Mouse (Mus musculus) thymus, postnatal 36 days (tissue): ENCODE measurements around the gene Amigo1.

Experiments used
- DNase-seq, 2 experiments: peaks; one replicate each; pipeline ENCODE4 v3.0.0; 2022; ENCODE audit warnings: mixed read lengths in 2 of 2

Amigo1 gene

DNA sequence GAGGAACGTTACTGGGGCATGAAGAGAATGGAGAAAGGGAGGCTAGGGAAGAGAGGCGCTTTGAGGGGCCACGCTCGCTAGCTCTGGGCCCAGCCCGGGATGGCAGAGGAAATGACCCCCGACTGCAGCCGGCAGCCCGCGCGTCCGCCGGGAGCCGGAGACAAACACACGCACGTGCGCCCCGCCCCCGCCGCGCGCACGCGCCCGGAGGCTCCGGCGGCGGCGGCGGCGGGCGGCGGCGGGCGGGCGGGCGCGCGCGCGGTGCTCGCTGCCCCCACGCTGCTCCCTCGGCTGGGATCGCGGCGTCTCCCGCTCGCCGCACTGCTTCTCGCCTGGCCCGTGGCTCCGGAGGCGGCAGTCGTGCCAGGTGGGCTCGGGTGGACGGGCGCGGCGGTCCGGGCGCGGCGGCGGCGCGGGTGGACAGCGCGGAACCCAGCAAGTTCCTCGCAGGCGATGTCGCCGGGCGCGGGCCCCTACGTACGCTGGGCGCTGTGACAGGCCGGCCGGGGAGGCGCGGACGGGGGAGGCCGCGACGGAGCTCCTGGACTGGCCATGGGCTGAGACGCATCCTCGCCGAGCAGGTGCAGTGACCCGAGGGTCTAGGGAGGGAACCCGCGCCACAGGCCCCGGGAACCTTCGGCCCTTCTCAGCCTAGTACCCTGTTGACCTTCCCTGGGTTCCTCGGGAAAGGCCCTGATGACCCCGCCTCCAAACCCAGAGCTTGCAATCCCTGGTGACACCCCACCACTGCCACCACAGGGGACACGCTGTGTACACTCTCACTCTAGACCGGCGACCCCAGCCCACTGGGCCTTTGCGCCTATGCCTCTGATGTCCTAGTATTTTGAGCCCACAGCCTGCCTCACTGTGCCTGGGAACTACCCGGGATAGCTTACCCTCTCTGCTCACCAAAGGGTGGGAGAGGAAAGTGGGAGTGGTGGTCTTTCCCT, at the start of gene Amigo1:
Amigo1 (plus strand) TSS at position 238 of the 950 bp plus-strand sequence.
- DNase-seq: peak; percentile 57 to 67

DNA sequence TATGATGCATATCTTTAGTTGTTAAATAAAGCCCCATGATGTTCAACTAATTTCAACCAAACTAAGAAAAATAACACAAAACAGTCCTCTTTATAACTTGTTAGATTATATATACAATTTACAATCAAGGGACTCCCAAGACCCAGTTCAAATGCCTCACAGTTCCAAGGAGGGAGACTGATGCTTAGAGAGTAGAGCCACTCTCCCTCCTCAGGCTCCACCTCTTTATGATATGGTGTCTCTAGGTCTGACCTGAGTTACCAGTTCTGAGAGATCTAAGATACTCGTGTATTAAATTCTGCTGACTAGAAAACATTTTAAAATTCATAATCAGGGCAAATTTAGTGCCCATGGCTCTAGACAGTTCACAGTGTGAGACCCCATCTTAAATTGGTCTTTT, 47.0 kb upstream of the Amigo1 start:
- no peak for DNase-seq

DNA sequence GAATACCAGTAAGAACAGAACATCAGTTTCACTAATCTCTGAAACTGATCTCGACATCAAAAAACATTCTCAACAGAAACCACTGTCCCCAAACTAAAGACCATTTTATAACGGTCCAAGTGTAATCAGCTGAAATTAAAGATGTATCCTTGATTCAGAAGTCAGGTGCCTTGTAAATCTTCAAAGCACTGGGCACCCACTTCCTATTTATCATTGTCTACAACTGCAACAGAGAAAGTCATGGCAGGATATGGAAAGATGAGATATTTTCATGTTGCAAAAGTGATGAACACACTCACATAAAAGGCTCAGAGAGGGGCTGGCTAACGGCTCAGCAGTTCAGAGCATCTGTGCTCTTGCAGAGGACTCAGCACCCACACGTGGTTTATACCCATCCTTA, 45.3 kb upstream of the Amigo1 start:
- DNase-seq: peak in 1 of 2 experiments; percentile 18

DNA sequence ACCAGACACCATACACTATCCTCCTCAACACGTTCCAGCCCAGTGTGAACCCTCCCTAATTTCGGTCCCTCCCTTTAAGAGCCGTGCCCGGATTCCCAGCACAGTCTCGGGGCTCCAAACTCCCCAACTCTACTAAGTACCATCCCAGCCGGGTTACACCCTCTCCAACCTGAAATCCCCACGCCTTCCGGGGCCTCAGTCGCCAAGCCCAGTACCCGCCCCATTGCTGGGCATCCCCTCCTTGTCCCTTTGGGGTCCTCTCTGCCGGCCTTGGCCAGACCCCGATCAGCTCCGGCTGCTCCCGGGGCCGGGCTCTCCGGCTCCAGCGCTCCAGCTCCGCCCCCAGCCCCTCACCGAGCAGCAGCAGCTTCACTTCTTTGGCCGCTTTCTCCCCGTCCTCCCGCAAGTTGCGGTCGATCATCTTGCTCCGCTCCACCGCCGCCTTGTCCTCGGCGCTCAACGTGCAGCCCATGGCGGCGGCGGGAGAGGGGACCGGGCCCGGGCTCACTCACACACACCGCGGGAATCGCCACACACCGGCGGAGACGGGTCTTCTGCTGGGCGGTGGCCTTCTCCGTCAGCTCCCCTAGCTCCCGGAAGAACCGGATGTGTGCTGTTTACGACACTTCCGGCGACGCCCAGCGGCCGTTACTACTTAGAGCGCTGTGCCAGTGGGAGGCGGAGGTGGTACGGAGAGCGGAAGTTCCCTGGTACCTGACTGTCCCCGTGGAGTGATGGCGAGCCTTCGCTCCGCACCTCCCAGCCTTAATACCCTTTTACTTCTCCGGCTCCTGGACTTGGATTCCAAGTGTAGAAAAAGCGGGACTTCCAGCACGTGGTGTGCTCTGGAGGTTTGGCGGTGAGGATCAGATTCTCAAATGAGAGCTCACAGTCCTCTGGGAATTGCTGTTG, 40.3 kb upstream of the Amigo1 start, which contains the start of gene Gnai3:
Gnai3 (minus strand) TSS at position 613 of the 912 bp plus-strand sequence.
- peak; percentile 91 to 94 for DNase-seq

DNA sequence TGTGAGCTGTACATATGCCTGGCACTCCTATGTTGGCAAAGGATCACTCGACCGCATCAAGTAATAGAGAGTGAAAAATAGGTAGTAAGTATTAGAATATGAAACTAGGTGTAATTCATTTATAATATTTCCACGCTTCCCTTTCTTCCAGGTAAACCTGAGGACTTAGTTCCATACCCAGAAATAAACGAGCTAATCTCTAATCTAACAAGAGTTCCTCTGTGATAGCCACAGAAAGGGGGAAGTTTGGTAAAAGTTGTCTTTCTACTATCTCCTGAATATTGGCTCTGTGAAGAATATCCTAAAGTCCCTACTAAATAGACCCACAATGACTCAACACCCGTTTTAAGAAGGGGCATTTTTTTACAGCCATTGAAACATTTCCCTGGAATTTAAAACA, 39.5 kb upstream of the Amigo1 start:
- no peak for DNase-seq

DNA sequence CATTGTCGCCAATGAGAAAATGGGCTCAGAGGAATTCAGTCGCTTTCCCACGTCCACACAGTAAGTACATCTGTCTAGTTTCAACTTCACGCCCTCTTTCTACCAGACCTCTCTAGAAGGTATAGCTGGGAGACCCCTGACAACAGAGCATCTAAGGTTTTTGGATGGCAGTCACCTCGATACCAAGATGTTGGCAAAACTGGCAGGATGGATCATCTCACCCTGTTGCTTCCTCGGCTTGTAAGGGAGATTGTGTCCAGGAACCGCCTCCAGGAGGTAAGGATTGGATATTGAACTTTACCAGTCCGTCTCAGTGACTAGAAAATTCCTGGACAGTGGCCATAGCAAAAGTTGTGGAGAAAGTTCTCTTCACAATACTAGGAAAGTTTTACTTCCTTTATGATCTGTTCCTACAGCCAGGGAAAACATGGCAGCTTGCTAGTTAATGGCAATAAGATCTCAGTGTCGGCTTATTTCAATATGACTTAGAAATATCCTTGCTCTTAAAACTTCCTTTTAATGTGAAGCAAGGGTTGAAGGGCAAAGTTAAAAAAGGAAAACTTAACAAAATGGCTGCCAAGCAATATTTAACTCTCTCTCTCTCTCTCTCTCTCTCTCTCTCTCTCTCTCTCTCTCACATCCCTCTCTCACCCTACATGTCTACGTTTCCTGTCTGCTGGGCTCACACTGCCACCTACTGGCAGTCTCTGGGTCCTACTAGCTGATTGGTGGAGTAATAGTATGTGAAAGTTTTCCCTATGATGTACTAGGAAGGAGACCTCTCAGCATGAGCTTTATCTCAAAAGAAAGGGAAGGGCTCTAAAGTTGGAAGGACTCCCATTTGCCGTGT, 38.5 kb upstream of the Amigo1 start:
- DNase-seq: peak; percentile 86 to 89

DNA sequence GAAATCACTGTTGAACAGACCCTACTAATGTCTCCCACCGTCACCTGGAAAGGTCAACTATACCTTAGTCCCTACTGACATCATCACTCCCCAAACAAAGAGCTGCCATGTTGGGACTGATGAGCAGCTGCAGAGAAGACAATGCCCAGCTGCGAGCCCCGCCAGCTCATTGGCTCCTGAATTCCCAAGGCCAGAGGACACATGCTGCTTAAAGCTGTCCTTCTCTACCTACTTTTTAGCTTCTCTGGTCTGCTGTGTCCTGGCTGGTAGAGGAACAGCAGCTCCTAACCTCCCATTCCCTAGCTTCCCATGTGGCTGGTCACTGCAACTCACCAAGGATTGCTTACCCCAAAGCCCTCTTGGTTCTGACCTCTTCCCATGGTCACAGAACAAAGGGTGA, 33.8 kb upstream of the Amigo1 start:
- no peak for DNase-seq

DNA sequence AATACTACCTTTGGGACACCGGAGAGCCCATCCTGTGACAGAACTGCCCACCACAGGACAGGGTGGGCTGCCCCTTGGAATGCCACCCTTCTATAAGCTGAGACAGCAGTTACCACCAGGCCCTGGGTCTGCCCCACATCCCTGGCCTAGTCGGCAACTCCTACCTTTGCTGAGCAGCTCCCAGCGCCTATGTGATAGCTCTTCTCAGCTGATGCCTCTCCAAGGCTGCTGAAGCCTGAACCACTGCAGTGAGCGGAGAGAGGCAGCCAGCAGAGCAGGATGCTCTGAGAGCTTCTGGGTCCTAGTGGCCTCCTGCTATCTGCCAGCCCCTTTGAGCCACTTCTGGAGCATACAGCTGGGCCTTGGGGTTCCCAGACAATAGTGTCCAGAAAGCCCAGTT, 31.5 kb upstream of the Amigo1 start, which contains the start of gene Gpr61:
Gpr61 (minus strand) TSS at position 227 of the 400 bp plus-strand sequence.
- no peak for DNase-seq

DNA sequence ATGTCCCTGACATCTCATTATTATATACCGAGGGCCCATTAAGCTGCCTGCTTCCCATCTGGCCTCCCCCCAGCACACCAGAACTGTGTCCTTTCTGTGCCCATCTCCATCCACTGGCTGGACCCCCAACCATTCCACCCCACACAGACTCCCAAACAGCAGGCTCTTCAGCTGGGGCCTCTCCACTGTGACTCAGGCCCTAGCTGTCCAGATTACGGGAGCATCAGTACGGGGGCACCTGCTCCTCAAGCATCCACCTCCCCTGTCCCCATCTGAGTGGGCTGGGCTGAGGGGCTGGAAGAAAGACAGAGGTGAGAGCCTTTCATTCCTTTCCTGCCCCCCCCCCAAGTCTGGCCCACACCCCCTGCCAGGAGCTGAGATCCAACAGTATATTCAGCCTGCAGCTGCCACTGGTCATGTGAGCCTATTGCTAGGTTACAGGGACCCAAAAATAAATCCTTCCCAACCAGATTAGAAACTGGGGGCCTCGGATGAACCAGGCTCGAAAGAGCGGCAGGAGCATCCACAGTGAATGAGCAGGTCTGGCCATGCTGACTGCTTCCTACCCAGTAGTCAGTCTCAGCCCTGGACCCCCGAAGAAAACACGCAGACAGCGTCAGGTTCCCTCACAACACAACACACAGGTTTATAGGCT, 27.6 kb upstream of the Amigo1 start:
- no peak for DNase-seq

DNA sequence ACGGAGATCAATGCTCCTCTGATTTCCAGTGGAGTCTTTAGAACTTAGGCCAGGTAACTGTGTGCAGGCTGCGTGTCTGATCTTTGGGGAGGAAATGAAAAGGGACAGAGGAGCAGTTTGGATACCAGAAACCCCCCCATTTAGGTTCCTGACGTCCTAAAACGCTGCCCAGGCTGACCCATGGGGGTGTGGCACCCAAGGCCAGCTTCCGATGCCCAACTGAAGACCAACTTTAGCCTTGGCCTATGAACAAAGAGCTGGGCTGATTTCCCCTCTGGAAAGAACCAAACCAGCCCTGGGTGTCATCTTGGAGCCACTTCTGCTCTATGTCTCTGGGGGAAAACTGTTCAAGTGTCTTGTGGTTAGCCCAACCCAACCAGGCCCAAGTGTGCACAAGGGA, 22.0 kb upstream of the Amigo1 start:
- no peak for DNase-seq

DNA sequence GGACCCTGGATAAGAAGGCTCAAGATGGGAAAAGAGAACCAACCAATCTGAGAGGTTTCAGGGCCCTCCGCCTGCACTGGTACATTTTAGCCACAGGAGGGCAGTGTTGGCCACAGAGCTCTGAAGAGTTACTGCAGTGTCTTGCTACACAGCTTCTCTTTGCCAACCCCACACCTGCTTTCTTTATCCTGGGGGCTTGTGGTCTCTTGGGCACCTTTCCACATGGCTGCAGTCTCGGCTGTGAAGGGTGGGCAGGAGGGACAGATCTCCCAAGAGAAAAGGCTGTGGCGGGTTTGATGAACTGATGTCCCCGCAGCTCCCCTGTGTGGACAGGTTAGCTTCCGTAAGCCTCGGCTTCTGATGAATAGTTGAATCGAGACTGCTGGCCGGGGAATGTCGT, 21.3 kb upstream of the Amigo1 start:
- DNase-seq: peak; percentile 72 to 73

DNA sequence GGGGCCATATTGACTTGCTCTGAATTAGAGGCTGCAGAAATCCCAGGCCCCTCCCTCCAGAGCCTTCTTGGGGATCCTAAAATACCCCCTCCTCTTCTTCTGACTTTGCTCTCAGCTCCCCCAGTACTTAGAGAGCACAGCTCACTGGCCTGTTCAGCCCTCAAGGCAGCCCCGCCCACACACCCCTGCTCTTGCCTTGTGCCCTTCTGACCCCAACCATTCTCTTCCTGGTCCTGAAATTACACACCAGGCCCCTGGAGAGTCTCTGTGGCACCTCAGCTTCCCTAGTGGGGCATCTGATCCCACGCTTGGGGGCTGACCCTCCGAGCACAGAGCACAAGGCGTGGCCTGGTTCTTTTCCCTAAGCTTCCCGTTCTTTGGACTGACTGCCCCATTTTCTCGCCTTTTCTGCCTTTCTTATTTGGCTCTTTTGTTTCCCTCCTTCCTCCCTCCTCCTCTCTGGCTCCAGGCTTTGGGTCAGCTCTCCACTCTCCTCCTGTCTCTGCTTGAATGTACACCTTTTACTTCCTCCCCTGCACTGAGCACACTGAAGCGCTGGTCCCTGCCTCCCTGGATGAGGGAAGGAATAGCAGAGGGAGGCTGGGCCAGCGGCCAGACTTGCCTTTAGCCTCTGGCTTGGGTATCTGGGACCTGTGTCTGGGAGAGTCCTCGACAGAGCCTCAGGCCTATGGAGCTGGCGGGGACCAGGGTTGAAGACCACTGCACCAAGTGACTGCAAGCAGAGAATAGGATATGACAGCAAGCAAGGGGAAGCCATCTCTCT, 20.4 kb upstream of the Amigo1 start:
- DNase-seq: no peak

DNA sequence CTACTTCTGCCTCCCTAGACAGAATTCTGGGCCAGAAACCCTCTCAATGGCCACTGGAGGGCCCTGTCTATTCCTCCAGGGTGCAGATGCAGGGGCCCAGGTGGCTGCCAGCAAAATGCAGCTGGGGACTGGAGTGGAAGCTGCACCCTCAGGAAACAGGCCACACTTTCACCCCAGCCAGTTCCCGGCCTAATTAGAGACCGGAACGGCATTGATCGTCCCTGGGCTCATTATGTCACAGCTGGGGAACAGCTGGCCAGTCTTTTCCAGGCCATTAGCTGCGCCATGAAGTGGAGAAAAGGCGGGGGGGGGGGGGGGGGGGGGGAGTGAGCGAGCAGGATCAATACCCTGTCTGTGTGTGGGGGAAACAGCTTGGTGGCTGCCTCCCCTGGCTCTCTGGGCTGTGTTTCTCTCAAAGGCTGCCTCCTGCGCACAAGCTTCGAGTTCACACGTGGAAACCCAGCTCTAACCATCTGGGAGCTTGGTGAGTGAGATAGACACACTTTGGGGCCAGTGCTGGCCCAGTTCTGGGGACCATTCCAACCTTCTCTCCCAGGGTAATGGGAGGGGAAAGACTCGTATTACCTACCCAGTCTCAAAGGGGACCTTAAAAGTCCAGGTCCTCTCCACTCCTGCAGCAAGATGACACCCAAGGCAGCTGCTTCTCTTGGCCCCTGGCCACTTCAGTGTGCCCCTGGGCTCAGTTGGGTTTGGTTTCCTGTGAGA, 19.5 kb upstream of the Amigo1 start:
- peak in 1 of 2 experiments; percentile 51 for DNase-seq

DNA sequence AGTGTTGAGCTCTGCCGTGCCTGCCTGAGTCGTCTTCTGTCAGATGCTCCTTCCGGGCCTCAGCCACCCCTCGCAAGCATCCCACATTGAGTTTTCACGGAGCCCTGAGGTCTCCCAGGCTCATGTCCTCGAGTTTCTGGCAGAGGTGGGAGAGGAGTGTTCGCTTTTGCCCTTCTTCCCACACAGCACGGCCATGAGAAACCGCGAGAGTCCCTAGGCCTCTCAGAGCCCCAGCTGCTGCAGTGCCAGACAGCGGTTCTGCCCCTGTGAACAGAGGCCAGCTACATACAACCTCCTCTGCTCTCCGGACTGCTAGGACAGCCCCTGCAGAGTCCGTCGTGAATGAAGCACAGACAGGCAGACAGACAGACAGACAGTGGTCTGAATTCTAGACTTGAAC, 18.6 kb upstream of the Amigo1 start:
- no peak for DNase-seq

DNA sequence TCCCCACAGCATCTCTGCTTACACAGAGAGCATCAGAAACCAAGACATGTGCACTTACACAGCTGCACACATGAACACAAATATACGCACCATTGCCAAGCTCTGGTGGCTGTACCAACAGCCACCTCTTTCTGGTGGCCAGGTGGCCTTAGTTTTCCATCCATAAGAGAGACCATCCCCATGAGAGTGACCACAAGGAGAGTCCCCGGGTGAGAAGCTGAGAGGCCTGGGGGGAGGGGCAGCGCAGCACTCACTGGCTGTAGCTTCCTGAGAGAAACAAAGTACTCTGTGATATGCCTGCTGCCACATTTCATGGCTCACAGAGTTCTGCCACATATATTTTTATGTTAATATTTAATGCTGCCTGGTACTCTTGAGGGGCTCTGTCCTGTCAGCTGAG, 16.9 kb upstream of the Amigo1 start:
- no peak for DNase-seq

DNA sequence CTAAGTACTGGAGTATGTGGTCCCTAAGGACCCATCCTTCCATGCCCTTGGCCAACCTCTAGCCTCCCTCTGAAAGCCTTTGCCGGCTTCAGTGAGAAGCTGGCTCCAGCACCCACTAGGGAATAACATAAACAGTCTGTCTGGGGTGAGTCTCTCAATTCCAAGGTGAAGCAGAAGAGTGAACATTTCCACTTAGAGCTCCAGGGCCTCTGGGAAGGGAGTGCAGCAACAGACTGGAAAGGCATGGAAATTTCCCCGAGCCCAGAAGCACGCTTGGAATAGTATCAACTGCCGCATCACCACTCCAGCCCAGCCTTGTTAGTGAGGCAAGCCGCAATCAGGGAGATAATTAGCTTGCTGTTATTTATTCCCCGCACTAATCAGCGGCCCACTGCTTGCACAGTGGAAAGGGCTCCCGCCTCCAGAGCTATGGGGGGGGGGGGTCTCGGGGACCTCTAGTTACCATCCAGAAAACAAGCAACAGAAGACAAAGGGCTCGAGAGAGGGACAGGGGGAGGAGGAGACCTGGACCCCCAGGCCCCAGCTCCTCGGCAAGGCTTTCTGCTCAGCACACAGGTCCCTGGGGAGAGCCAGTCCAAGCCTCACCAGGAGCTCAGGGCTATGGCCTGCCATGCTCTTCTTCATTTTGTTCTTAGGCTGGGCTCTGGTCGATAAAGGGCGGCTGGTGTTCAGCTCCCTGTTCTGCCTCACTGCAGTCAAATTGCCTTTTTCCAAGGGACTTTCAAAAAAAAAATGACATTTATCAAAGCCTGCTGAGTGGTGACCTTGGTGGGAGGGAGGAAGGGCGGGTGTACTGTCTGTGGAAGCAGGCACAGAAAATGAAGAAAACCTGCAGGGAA, 11.2 kb upstream of the Amigo1 start:
- DNase-seq: no peak

DNA sequence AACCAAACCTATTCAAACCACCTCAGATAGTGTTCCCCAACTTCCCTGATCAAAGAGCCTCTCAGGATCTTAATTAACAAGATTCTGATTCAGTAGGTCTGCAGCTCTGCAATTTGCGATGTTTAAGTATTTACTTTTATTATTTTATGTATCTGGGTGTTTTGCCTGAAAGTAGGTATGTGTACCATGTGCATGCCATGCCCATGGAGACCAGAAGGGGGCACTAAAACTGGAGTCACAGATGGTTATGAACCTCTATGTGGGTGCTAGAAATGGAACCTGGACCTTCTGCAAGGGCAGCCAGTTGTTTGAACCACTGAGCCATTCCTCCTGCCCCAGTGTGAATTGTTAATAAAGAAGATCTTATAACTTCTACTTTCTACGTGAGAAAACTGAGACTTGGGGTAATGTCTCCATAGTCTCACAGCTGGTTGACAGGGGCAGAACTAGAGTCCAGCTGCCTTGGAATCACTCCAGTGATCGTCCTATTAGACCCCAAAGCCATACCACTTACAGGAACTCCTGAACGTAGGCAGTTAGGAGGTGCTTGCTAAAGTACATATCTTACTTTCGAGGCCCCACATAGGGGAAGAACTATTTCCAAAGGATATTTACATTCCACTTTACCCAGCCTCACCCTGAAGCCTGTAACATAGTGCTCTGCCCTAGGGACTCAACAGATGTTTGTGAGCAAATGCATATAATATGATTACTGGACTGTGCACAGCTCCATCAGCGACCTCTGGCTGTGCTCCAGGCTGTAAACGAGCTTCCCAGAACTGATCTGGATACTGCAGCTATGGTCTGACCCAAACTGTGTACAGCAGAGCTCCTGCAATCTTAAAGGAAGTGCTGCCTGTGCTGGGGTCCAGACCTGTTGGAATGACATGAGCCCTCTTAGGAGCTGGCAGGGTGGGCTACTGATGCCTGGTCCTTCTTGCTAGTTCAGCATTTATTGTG, 7.1 kb upstream of the Amigo1 start:
- DNase-seq: no peak

DNA sequence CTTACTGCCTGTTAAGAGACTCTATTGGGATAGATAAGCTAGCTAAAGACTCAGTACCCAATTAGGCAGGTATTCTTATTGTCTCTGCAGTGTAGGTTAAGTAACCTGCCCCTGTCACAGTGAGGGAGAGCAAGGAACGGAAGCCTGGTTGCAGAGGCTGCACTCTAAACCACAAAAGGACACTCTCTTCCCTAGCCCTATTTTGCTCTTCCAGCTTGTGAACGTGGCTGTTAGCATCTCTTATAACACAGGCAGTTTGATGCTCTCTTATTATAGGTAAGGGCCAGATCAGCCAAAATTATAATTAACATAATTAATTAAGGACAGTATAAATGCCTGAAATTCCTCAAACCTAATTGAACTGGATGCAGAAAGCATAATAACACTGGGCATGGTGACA, 5.6 kb upstream of the Amigo1 start:
- DNase-seq: no peak
